Mouse (Mus musculus) embryonic fibroblast, embryonic 13.5 days (primary cell): ENCODE measurements at regions not wholly inside any gene's neighbourhood (a gene's known extent, or its start where the extent isn't known, plus 50 kb on each side); places are given as distances from the start of the nearest gene placed in this dataset.

ENCODE experiments used
- CTCF ChIP-seq: IDR thresholded peaks from 2 replicates; pipeline ENCODE4 v1.5.1; 2011; ENCODE audit warnings: mild to moderate bottlenecking, control low read depth, low read length, moderate library complexity, borderline replicate concordance; ENCODE audit not compliant: insufficient read depth
- POLR2A ChIP-seq: IDR thresholded peaks from 2 replicates; pipeline ENCODE4 v1.6.1; 2011; ENCODE audit warnings: low read depth, mild to moderate bottlenecking, control low read depth, low read length, moderate library complexity

DNA sequence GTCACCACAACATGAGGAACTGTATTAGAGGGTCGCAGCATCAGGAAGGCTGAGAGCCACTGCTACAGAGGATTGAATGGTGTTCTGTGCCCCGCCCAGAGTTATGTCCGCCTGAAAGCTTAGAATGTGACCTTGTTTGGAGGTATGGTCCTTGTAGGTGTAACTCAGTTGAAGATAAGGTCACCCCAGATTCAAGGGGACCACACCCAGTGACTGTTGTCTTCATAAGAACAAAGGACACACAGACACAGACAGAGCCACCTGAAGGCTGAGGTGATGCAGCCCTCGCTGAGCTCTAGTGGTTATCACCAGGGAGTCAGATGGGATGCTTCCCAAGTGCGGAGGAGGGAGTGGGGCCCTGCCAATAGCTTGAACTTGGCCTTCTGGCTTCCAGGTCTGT lies 89.9 kb upstream of the 1600014C23Rik start:
- TF ChIP-seq CTCF (no peak), POLR2A (no peak)
